Mouse (Mus musculus) Patski (cell line): ENCODE data around the gene Foxa2. TPM values are rescaled to one million over a fixed set of nuclear protein-coding genes. Genes with fewer than 3 reads are reported as not detected.

Source experiments
- ATAC-seq: fragments of 100-300 bp; one replicate; pipeline ENCODE4 v1.8.0; 2021
- CTCF ChIA-PET: fragments of 350-600 bp; sonication (Branson Sonifier 250); formaldehyde crosslinking; loops from one replicate; lab custom pipeline; 2022; ENCODE audit warnings: inconsistent platforms; lab: Charles Lee
- POLR2A ChIA-PET: fragments of 350-600 bp; sonication (Branson Sonifier 250); formaldehyde crosslinking; loops from one replicate; lab custom pipeline; 2022; ENCODE audit warnings: antibody characterized with exemption, inconsistent platforms; lab: Charles Lee
- DNase-seq: peaks from one replicate; pipeline ENCODE4 v3.0.0-alpha.2; 2011; ENCODE audit warnings: low read depth, low spot score
- H3K27me3 ChIP-seq: fragments of 371-371 bp; one replicate; pipeline ENCODE4 v1.5.1; 2021
- CTCF ChIP-seq: fragments of 100-300 bp; IDR thresholded peaks from one replicate; pipeline ENCODE4 v1.5.1; 2021
- in situ Hi-C: fragments of 300-500 bp; cut with MboI; formaldehyde crosslinking; loops from 3 replicates; pipeline ENCODE4 v1.11.1; 2018; ENCODE audit warnings: low pct_unique_long_range_greater_than_20kb, mixed read lengths
- polyA plus RNA-seq: library from polyadenylated mRNA; unstranded; gene quantifications from one replicate; pipeline ENCODE4 v1.2.3, GENCODE M21; 2021

Gene Foxa2
- polyA plus RNA-seq, 1 experiment from 2014 or later, result 3.0 TPM

- no peak for TF ChIP-seq CTCF
- ChIA-PET CTCF (no interaction called here), POLR2A (interaction anchor here (0.7 kb wide), 1 partner anchor 998 kb away, joined by 3 read pairs; no protein-coding TSS in a partner anchor)
- DNase-seq (no peak), ATAC-seq (no peak)
- peaks cover 2% of the 10 kb centered on the region for H3K27me3 ChIP-seq
- in situ Hi-C loops, result no loop called here
Measured at GRCm38 (mm10) chr2:148003511-148003910, 43.3 kb downstream of the Foxa2 start.

- TF ChIP-seq CTCF, result no peak
- DNase-seq (no peak), ATAC-seq (no peak)
- in situ Hi-C loops, result no loop called here
- ChIA-PET CTCF (interaction anchor here (0.9 kb wide), 1 partner anchor 9 kb away, joined by 3 read pairs; no protein-coding TSS in a partner anchor), POLR2A (no interaction called here)
- no peaks in the 10 kb centered on the region for H3K27me3 ChIP-seq
Measured at GRCm38 (mm10) chr2:147998206-147998966, 48.4 kb downstream of the Foxa2 start.

GRCm38 (mm10) chr2:147996781-147997180 is 50.0 kb downstream of the Foxa2 start:
- ATAC-seq, result no peak
- ChIA-PET POLR2A (no interaction called here), CTCF (no interaction called here)

DNA sequence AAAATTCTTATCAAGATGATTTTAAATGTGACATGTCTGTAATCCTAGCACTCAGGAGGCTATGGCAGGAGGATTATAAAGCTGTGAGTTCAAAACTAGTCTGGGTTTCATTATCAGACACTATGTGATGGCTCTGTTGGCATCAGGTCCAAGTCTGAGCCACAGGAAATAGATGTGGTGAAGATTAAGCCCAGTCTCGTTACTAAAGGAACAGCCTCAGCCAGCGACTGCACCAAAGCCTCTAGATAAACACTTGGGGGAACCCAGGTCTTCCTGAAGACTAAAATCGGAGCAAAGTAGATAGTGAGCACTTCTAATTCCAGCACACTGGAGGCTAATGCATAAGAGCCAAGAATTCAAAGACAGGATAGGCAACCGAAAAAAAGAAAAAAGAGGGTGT is 52.9 kb downstream of the Foxa2 start:
- DNase-seq (no peak), ATAC-seq (no peak)
- ChIA-PET POLR2A (no interaction called here), CTCF (interaction anchor here (0.8 kb wide), 1 partner anchor 50 kb away, joined by 3 read pairs; no protein-coding TSS in a partner anchor)
- no peak for TF ChIP-seq CTCF
- in situ Hi-C loops, result no loop called here
- H3K27me3 ChIP-seq, result no peaks in the 10 kb centered on the region

More at GRCm38 (mm10) chr2:147996781-147997180, 50.0 kb downstream of the Foxa2 start:
- in situ Hi-C loops, result no loop called here
- no peak for DNase-seq
- no peaks in the 10 kb centered on the region for H3K27me3 ChIP-seq
- TF ChIP-seq CTCF, result no peak

DNA sequence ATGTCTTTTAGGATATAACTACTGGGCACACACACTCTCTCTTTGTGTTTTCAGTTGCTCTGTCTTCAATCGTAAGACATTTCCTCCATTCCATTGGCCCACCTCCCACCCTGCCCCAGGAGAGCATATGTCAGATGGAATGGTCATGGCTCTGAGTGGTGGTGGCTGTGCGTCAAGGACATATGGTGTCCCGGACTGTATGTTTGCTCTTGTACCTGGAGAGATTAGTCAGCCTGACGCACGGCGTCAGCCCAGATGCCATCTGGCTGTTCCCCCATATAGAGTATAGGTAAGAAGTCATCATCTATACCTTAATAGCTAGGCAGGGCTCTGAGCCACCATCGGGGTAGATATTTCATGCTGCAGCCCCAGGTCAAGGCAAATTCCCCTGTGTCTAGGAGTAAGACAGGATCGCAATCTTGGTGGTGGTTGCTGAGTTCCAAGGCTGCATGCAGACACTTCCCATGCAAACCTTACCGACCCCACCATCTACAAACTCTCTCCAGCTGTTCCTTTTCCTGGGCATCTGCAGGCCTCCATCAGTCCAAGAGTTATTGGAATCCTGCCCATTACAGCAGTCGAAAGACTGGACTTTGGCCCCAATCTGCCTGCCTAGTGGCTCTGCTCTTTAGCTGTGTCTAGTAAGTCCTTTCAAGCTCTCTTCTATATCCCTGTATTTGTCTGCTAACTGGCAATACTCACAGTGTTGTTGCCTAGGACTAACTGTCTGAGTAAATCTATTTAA is 53.7 kb downstream of the Foxa2 start:
- TF ChIP-seq CTCF, result no peak
- in situ Hi-C loops, result no loop called here
- CTCF ChIA-PET, result interaction anchor here (0.8 kb wide), 1 partner anchor 49 kb away, joined by 3 read pairs; no protein-coding TSS in a partner anchor
- POLR2A ChIA-PET, result no interaction called here
- ATAC-seq, result no peak
- H3K27me3 ChIP-seq, result no peaks in the 10 kb centered on the region
- DNase-seq, result no peak
